Mouse (Mus musculus): ENCODE results near the gene Set. TPM values are rescaled to one million over a fixed set of nuclear protein-coding genes. Genes with fewer than 3 reads are reported as not detected.

The Set gene
- total RNA-seq, 2 experiments from 2014 or later: 56.2 to 219 TPM

GRCm38 (mm10) chr2:30080181-30080800, 23.1 kb downstream of the Set start:
- ATAC-seq (replicated peaks; ENCODE audit: low FRiP score, poor library complexity, severe bottlenecking): no peak

- no peak for ATAC-seq (replicated peaks; ENCODE audit: low FRiP score, poor library complexity, severe bottlenecking)
These were observed 26.9 kb downstream of the Set start for GRCm38 (mm10) chr2:30084113-30084512.

- no peak for ATAC-seq (replicated peaks; ENCODE audit: low FRiP score, poor library complexity, severe bottlenecking)
These were observed 27.5 kb downstream of the Set start for GRCm38 (mm10) chr2:30084632-30085031.

GRCm38 (mm10) chr2:30087310-30087709, 30.1 kb downstream of the Set start:
- ATAC-seq (replicated peaks; ENCODE audit: low FRiP score, poor library complexity, severe bottlenecking): no peak

- no peak for ATAC-seq (replicated peaks; ENCODE audit: low FRiP score, poor library complexity, severe bottlenecking)
These were observed 34.3 kb downstream of the Set start for GRCm38 (mm10) chr2:30091521-30091920.

- no peak for ATAC-seq (replicated peaks; ENCODE audit: low FRiP score, poor library complexity, severe bottlenecking)
These were observed 35.2 kb downstream of the Set start for GRCm38 (mm10) chr2:30092280-30092918.

- peak; percentile 94 for ATAC-seq (replicated peaks; ENCODE audit: low FRiP score, poor library complexity, severe bottlenecking)
These were observed 36.5 kb downstream of the Set start, which contains the start of gene Zdhhc12 for GRCm38 (mm10) chr2:30093471-30094207. Zdhhc12 (minus strand) TSS chr2:30093648.

GRCm38 (mm10) chr2:30094208-30094588, 37.0 kb downstream of the Set start:
- no peak for ATAC-seq (replicated peaks; ENCODE audit: low FRiP score, poor library complexity, severe bottlenecking)

- ATAC-seq (replicated peaks; ENCODE audit: low FRiP score, poor library complexity, severe bottlenecking): peak; percentile 47; the same call in 1 of the 2 replicates
These were observed 38.8 kb downstream of the Set start for GRCm38 (mm10) chr2:30095882-30096527.

GRCm38 (mm10) chr2:30100214-30100613, 43.0 kb downstream of the Set start:
- no peak for ATAC-seq (replicated peaks; ENCODE audit: low FRiP score, poor library complexity, severe bottlenecking)

GRCm38 (mm10) chr2:30106364-30106763, 49.2 kb downstream of the Set start:
- ATAC-seq (replicated peaks; ENCODE audit: low FRiP score, poor library complexity, severe bottlenecking): 0 out of 2 replicates have a peak, but pooled peaks have one; percentile 55

- no peak for ATAC-seq (replicated peaks; ENCODE audit: low FRiP score, poor library complexity, severe bottlenecking)
These were observed 50.5 kb downstream of the Set start for GRCm38 (mm10) chr2:30107646-30108045.

- ATAC-seq (replicated peaks; ENCODE audit: low FRiP score, poor library complexity, severe bottlenecking): no peak
These were observed 51.1 kb downstream of the Set start for GRCm38 (mm10) chr2:30108260-30108659.

GRCm38 (mm10) chr2:30111500-30111899, 54.3 kb downstream of the Set start:
- ATAC-seq (replicated peaks; ENCODE audit: low FRiP score, poor library complexity, severe bottlenecking): no peak

GRCm38 (mm10) chr2:30112564-30112963, 55.4 kb downstream of the Set start:
- ATAC-seq (replicated peaks; ENCODE audit: low FRiP score, poor library complexity, severe bottlenecking): no peak

- ATAC-seq (replicated peaks; ENCODE audit: low FRiP score, poor library complexity, severe bottlenecking): no peak
These were observed 62.5 kb downstream of the Set start for GRCm38 (mm10) chr2:30119641-30120051.

- ATAC-seq (replicated peaks; ENCODE audit: low FRiP score, poor library complexity, severe bottlenecking): no peak
These were observed 63.1 kb downstream of the Set start for GRCm38 (mm10) chr2:30120269-30120668.

All from erythroid progenitor cell, adult 5-6 weeks (primary cell).